Mouse (Mus musculus) spleen, postnatal 4 days (tissue): ENCODE data around the gene Lca5l.

ENCODE experiments used
- DNase-seq, 2 experiments: peaks; one replicate each; pipeline ENCODE4 v3.0.0; 2022; ENCODE audit warnings: low spot score in 2 of 2

Gene Lca5l

DNA sequence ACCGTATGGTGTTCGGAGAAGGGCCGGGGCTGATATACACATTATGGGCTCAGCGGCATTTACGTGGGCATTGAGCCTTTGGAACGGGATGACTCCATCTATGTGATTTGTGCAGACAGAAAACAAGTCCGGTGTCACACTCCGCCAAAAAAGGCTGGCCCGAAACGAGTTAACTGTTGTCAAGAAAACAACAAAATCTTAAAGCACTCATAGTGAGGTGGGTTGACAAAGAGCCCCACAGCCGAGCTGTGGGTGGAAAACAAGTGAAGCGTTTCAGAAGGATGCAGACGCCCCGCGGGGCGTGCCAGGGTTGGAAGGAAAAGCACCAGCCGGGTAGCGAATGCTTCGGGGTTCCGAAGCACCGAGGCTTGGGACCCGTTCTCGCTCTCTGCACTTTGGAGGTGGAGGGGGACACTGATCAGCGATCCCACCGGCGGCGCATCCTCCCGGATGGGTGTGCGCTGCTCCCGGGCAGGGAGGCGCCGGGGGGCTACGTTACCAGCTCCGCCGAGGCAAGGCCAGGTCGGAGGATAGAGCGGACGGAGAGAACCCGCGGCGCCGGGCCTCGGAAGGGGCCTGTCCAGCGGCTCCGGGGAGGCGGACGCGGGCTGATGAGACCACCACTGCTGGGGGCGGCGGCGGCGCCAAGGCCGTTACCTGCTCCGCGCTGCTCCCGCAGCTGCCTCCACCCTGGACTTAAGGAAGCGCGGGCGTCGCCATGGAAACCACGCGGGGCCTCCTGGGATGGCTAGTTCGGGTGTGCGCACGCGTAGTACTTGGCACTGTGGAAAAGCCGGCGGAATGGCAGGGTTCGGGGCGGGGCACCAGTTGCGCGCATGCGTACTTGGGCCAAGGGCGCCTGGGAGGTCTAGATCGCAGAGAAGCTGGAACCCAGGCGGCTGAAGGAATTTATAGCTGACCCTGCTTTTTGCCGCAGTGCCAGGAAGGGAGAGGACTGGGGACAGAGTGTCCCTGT is at the start of gene Lca5l:
Gene Lca5l (minus strand): TSS at position 741 of the 976 bp plus-strand sequence.
- peak; percentile 92 to 96 for DNase-seq

DNA sequence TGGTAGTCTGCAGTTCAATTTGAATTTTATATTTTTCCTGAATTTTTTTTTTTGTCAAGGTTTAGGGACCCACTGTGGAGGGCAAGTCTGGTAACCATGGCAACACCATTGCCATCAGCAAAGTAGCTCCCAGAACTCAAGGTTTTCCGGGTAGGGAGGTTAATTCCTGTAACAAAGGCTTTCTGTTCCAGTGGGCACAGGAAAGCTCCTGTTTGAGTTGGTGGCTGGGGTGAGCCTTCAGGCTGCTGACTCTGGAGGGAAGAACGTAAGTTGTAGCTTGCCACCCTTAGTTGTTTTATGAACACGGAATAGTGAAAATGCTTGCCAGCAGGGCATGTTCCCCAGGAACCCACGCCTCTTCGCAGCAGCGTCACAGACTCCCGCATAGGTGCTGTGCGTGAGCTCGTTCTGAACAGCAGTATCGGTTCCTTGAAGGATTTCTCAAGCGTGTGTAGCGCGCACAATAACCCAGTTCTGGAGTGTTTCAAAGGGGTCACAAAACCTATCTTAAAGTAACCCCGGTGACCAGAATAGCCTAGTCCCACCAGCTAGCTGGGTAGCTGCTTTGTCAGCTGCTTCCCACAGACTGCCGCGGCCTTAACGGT is 43.4 kb upstream of the Lca5l start, which contains the start of gene B3galt5:
Gene B3galt5 (plus strand): TSS at position 436 of the 605 bp plus-strand sequence.
- peak in 1 of 2 experiments; percentile 34 for DNase-seq

DNA sequence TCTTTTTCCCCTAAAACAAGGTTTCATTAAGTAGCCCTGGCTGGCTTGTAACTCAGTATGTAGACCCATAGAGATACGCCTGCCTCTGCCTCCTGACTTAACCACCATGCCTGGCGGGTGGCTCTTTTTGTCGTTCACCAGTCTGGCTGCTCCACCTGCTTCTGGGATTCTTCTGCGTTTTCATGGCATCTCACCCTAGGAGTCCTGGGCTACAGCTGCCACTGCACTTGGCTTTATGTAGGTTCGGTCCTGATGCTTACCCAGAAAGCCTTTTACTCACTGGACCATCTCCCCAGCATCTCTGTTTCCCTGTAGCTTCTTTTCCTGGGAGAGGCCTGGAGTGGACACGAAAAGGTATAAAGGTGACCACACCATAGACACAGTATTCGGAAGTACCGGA is 41.9 kb upstream of the Lca5l start:
- DNase-seq, result peak in 1 of 2 experiments; percentile 40

DNA sequence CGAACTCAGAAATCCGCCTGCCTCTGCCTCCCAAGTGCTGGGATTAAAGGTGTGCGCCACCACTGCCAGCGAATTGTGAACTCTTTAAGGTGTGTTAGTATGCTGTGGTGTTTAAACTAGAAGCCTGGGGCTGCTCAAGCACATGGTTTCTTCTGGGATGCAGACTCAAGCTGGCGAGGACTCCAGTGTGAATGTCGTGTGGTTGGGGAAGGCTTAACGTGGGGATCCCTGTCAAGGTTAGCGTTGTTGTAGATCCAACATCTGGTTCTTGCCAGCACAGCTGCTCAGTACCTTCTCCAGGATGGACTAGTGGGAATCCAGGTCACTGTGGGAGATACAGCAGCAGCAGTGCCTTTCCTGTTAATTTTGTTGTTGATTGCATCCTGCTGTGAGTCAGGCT is 39.9 kb upstream of the Lca5l start:
- DNase-seq, result peak in 1 of 2 experiments; percentile 47

DNA sequence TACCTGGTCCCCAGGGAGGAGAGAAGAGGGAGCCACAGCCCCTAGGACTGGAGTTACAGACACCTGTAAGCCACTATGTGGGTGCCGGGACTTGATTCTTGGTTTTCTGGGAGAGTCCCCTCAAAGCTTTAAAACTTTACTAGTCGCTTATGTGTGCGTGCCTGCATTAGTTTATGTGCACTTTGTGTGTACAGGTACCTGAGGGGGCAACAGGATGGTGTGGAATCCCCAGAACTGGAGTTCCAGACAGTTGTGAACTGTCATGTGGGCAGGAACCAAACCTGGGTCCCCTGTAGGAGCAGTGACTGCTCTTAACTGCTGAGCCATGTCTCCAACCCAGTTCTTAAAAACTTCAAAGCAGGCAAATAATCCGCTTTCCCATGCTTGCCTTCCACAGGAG is 39.2 kb upstream of the Lca5l start:
- no peak for DNase-seq

DNA sequence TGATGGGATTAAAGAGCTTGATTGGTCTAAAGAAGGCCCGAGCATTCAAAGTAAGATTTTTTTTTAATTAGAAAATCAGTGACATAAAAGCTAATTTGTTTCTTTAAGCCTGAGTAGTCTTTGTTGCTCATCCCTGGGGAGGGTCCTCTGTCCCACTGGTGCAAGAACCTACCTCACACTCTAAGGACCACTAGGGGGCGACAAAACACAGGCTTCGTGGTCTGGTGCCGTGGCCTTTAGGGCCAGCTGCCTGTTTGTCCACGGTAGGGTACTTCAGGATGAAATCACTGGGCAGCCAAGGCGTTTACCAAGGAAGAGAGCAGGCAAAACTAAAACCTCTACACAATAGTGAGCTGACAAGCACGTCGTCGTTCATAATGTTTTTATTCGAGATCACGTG is 38.3 kb upstream of the Lca5l start:
- DNase-seq, result peak; percentile 52 to 80

DNA sequence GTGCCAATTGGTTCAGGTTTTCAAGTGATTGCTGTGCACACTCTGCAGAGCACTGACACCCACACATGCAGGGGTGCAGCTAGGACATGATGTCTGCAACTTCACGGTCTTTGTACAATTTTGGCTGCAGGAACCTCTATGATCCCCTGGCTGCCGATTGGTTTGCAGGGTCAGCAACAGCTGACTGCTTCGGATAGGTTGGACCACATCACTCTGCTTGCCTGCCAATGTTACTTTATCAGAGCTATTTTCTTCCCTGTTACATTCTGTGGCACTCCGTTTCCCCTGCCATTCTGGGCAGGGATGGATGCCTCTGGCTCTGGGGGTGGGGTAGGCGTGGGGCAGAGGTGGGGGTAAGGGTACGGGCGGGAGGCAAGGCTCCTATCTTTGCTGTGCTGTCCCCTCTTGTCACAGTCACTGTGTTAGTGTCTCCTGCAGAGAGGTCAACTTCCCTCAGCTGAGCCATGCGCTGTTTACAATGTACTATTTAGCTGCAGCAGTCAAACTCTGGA is 37.0 kb upstream of the Lca5l start:
- no peak for DNase-seq

DNA sequence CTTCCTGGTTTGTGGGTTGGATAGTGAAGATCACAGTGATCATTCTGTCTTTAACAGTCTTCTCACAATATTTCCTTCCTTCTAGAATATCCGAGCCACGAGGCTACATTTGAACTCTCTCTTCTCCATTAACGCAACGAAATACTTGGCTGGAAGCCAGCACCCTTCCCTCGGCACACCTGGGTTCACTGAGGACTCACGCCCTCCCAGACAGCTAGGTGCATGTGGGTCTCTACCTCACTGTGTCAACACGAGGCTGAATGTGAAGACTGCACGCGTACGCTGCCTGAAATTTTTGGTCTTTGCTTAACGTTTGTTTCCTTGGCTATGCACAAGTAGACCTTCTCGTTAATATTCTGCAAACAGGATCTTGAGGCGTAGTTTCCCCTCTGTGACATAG is 36.4 kb upstream of the Lca5l start:
- no peak for DNase-seq

DNA sequence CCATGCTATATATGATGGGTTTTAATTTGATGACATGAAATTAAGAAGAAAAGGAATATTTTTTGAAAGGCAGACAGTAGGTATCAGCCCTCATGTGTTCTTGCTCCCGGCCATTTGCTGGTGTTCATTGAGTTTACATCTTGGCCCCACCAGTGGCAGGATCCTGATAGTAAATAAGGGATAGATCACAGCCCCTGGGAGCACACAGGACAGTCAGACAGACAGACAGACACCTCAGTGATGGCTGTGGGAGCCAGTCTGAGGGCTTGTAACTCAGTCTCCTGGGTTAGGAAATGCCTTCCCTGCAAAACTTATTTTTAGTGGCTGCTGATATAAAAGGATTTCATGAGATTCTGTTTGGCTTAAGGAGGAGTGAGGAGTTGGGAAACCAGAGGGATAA is 30.4 kb upstream of the Lca5l start:
- no peak for DNase-seq

DNA sequence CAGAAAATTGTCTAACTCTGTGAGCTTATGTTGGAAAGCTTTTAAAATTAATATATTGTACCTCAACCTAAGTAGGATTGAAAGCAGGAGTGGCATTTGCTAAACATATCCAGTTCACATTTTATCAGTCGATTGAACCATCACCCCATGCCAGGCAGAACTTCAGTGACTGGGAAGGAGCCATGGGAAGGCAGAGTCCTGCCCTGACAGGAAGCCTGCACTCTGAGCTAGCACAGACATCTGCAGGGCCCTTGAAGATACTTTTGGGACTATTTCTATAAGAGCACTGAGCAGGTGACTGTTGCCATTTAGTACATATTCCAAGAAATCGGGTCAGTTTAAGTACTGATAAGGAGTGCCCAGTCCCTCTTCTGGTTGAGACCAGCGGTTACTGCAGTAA is 29.9 kb upstream of the Lca5l start:
- no peak for DNase-seq

DNA sequence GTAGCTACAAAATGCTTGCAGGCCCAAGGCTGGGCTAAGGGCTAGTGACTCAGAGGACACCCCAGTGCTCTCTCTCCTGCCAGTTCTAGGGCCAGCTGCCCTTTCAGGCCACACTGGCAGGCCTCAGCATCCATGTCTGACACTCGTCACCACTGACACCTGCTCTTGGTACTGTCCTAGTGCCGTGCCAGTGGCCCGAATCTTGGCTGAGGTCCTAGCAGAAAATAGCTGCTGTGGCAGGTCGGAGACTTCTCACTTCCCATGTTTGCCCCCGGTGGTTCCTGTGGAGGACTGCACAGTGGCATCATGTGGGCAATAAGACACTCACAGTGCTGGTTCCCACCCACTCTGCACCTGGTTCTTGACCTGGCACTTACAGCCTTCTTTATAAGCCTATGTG is 29.4 kb upstream of the Lca5l start:
- no peak for DNase-seq

DNA sequence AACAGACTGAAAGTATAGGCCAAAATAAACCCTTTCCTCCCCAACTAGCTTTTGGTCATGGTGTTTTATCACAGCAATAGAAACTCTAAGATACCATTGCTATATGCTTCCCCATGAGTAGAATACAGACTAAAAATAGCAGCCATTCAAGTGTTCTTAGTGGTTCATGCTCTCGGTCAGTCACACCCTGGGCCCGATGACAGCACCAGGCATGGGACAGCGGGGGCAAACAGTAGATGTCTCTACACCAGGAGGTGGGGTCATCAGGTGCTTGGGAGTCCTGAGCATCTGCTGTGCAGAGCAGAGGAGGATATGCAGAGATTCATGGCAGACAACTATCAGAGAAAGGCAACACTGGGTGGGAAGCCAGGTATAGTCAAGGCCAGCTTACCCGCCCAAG is 21.0 kb upstream of the Lca5l start:
- no peak for DNase-seq

DNA sequence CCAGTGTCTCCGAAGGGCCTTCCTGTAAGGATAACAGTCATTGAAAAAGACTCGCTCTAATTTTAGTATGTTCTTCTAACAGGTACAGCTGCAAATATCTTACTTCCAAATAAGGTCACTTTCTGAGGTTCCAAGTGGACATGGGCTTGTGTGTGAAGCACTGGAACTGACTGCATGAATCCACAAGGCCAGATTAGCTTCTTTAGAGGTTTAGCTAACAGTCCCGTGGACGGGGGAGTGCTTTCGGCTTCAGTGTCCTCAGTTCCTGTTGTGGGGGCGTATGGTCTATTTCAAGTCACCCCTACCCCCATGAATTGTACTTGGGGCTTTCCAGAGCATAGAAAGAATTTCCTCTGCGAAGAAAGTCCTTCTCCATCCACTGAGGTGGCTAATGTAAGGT is 18.8 kb upstream of the Lca5l start:
- DNase-seq, result no peak

DNA sequence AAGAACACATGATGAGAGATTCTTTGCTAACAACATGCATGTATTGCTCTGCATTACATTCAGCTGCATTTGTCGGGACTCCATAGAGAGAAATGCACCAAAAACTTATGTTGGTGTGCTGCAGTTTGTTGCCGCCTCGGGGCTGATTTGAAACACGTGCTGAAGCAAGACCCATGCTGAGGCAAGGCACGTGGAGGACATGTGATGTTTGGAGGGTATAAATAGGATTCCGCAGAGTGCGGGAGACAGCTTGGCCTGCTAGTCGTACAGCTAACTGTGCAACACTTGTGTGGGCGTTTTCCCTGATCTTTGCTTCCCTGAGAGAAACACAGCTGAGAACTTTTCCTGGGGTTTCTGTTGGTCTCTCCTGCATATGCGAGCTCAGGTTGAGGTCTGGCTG is 17.7 kb upstream of the Lca5l start:
- DNase-seq, result no peak

DNA sequence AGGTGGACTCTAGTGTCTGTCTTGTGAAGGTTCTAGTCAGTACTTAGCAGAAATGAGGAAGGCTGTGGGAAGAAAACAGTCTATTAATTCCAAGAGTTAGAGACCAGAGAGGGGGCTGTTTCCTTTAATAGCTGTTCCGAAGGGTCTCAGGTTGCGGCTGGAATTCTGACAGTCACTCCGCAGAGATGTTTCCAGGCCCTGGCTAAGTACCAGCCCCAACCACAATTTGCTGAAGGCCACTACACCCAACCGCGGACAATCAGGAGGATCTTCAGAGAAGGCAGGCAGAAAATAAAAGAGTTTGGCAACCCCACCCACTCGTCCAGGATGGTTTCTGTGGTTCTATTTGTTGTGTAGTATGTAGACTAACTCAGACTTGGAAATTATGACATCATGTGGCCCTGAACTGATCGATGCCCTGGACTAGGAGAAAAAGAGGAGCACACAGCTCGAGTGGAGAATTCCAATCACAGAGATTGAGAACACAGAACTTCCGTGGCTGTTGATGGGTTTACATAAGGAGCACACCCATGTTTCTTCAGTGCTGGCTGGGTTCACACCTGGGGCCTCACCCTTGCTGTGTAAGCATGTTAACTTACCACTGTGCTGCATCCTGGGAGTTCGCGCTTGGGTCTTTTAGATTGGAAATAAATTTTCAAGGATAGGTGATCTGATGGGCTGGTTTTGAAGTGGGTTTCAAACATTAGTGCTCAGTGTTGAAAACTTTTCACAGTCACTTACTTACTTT is 9.6 kb upstream of the Lca5l start:
- no peak for DNase-seq

DNA sequence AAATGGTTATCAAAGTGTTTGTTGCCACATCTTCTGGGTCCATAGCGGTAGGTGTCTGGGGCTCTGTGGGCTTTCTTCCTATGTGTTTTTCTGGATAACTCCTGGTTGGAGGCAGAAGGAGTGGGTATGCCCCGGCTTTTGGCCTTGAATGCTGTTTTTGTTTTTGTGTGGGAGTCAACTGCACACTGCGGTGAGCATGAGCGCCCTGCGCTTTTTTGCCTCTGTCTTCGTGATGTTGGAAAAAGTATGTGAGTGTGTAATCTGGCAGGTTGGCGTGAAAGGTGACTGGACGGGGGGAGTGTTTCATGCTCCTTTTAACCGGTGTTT is 8.6 kb upstream of the Lca5l start:
- no peak for DNase-seq

DNA sequence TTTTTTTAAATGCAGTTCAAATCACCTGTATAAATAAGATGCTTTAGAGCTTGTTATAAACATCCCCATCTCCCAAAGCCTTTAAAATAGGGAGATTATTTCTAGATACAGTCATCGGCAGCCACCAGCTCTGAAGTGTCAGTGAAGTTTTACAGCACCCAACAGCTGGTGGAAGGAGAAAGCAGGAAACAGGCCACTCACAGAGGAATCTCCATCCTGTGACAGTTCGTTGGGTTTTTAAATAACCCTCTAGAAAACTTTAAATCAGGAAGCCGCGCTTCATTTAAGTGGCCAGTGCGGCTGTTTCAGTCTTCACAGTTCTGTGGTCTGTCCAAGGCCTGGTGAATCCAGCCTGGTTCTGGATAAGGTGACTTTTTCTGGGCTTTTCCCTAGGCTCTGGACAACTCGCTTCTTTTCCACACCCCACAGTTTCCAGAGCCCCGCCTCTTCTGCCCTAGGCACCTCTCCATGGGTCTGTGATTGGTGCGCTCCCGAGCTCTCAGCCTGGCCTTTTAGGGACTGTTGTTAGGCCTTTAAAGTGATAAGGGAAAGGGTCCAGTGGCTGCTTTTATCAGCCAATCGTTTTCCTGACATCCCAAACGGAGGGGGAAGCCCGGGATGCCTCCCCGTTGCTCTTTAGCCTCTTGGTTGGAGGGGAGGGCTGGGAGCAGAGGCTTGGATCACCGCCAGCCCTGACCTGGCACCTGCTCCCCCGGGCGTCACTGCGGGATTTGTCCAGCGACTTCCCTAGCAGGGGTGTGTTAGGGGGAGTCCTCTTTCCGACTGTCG is 8.0 kb upstream of the Lca5l start, which contains the start of gene Sh3bgr:
Gene Sh3bgr (plus strand): TSS at position 538 of the 789 bp plus-strand sequence.
- DNase-seq, result no peak

DNA sequence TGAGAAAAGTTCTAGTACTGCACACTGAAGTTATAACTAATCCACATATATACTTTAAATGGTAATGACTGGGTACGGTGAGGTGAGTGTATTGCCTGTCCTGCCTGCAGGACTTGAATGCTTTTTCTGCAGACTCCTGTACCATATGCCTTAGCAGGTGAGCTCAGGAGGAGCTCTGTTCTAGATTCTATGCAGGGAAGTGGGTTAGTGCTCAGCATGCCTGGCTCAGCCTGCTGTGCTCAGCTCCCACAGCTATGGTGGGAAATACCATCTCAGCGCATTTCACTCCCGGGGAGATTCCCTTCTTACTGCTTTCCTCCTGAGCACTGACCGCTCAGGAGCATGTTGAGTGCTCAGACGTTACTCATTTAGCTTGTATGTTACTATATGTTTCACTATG is 4.5 kb downstream of the Lca5l start:
- DNase-seq, result no peak

DNA sequence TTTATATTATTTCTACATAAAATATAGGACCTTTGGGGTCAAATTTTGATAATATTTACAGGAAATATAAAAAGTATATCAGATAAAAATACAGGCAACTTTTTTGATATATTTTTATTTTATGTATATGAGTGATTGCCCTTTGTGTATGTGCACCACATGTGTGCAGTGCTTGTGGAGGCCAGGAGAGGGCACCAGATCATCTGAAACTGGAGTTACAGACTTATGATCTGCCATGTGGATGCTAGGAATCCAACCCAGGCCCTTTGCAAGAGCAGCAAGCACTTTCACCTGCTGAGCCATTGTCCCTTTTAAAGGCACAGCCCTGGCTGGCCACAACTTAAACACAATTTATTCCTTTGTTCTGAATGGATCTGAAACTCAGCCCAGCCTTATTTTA is 12.9 kb downstream of the Lca5l start:
- DNase-seq, result no peak

DNA sequence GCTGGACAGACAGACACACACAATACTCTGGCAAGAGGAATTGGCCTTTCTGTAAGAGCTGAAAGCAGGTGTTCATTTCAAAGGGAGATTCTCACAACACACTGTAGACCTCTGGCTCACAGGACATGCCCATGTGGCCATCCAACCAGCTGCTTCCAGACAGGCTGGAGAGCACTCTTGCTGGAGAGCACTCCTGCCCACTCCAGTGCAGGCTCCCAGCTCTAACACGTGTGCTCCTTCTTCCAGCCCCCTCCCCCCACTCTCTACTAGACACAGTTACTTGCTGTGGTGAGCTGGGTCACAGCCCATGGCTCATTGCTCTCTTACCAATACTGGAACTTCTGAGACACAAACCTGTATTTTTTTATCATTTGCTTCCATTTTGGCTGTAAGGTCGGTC is 16.7 kb downstream of the Lca5l start:
- DNase-seq, result no peak

DNA sequence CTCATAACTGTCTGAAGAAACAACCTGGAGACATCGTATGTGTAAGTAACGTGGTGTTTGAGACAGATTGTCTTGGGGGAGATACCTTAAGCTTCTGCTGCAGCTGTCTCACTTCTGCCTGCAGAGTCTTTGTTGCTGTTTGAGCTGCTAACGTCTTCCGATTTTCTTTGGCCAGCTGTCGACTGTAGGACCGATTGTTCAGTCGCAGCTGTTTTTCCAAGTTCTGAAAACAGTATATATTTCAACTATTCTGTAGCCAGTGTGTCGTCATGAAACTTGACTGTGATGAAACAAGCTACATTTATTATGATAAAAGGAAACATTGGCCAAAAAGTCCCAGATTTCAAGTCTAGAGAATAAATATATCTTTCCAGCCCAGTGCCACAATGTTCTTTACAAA is 18.4 kb downstream of the Lca5l start:
- DNase-seq, result no peak
